Mouse (Mus musculus): ENCODE results near the gene Pde4d.

Pde4d gene

GRCm38 (mm10) chr13:109296347-109297037 lies 846.7 kb downstream of the Pde4d start:
- DNase-seq (ENCODE audit: low spot score in 2 of 2), result no peak

- no peak for DNase-seq (ENCODE audit: low spot score in 2 of 2)
Measured at GRCm38 (mm10) chr13:109298852-109299251, 849.1 kb downstream of the Pde4d start.

GRCm38 (mm10) chr13:109299511-109300250 lies 849.9 kb downstream of the Pde4d start:
- DNase-seq (ENCODE audit: low spot score in 2 of 2), result no peak

- no peak for DNase-seq (ENCODE audit: low spot score in 2 of 2)
Measured at GRCm38 (mm10) chr13:109312542-109312941, 862.8 kb downstream of the Pde4d start.

GRCm38 (mm10) chr13:109315608-109316007 lies 865.9 kb downstream of the Pde4d start:
- no peak for DNase-seq (ENCODE audit: low spot score in 2 of 2)

GRCm38 (mm10) chr13:109317644-109318043 lies 867.9 kb downstream of the Pde4d start:
- no peak for DNase-seq (ENCODE audit: low spot score in 2 of 2)

- no peak for DNase-seq (ENCODE audit: low spot score in 2 of 2)
Measured at GRCm38 (mm10) chr13:109318434-109318998, 868.8 kb downstream of the Pde4d start.

GRCm38 (mm10) chr13:109326061-109326460 lies 876.3 kb downstream of the Pde4d start:
- DNase-seq (ENCODE audit: low spot score in 2 of 2), result no peak

- no peak for DNase-seq (ENCODE audit: low spot score in 2 of 2)
Measured at GRCm38 (mm10) chr13:109331563-109331962, 881.8 kb downstream of the Pde4d start.

GRCm38 (mm10) chr13:109341902-109342301 lies 892.2 kb downstream of the Pde4d start:
- DNase-seq (ENCODE audit: low spot score in 2 of 2), result no peak

GRCm38 (mm10) chr13:109342469-109342868 lies 892.7 kb downstream of the Pde4d start:
- no peak for DNase-seq (ENCODE audit: low spot score in 2 of 2)

GRCm38 (mm10) chr13:109343596-109343995 lies 893.8 kb downstream of the Pde4d start:
- DNase-seq (ENCODE audit: low spot score in 2 of 2), result peak; percentile 46 to 65

GRCm38 (mm10) chr13:109347770-109348169 lies 898.0 kb downstream of the Pde4d start:
- no peak for DNase-seq (ENCODE audit: low spot score in 2 of 2)

- no peak for DNase-seq (ENCODE audit: low spot score in 2 of 2)
Measured at GRCm38 (mm10) chr13:109348316-109348715, 898.6 kb downstream of the Pde4d start.

GRCm38 (mm10) chr13:109350100-109350499 lies 900.4 kb downstream of the Pde4d start:
- no peak for DNase-seq (ENCODE audit: low spot score in 2 of 2)

GRCm38 (mm10) chr13:109354017-109354416 lies 904.3 kb downstream of the Pde4d start:
- no peak for DNase-seq (ENCODE audit: low spot score in 2 of 2)

GRCm38 (mm10) chr13:109356252-109356651 lies 906.5 kb downstream of the Pde4d start:
- no peak for DNase-seq (ENCODE audit: low spot score in 2 of 2)

GRCm38 (mm10) chr13:109359994-109360393 lies 910.2 kb downstream of the Pde4d start:
- no peak for DNase-seq (ENCODE audit: low spot score in 2 of 2)

GRCm38 (mm10) chr13:109362340-109362739 lies 912.6 kb downstream of the Pde4d start:
- DNase-seq (ENCODE audit: low spot score in 2 of 2), result no peak

- DNase-seq (ENCODE audit: low spot score in 2 of 2), result no peak
Measured at GRCm38 (mm10) chr13:109374465-109374864, 924.7 kb downstream of the Pde4d start.

GRCm38 (mm10) chr13:109376681-109377080 lies 926.9 kb downstream of the Pde4d start:
- DNase-seq (ENCODE audit: low spot score in 2 of 2), result no peak

GRCm38 (mm10) chr13:109380149-109380548 lies 930.4 kb downstream of the Pde4d start:
- DNase-seq (ENCODE audit: low spot score in 2 of 2), result no peak

All from urinary bladder, postnatal 4 days (tissue).